Mouse (Mus musculus): Measurements from ENCODE around the gene Sf1.

DNA sequence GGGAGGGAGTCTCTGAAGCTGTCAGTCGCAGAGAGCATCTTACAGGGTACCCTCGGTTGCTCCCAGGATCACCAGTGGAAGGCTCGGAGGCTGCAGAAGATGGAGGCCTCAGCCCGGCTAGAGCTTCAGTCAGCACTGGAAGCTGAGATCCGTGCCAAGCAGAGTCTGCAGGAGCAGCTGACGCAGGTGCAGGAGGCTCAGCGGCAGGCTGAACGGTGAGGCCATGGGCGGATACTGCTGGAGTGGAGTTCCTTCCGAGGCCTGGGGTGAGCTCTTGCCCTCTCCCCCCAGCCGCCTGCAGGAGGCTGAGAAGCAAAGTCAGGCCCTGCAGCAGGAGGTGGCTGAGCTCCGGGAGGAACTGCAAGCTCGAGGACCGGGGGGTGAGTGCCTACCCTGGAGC is 47.9 kb upstream of the Sf1 start:
- TF ChIP-seq CTCF (conservative IDR thresholded peaks at IDR 0.05; ENCODE audit: low read length) (no peak), POU5F1 (IDR thresholded peaks at IDR 0.05; ENCODE audit: borderline replicate concordance, low read length) (no peak)
